Mouse (Mus musculus) large intestine, adult 2 months (tissue): ENCODE data around the gene Pip5kl1. TPM values are rescaled to one million over a fixed set of nuclear protein-coding genes. Genes with fewer than 3 reads are reported as not detected.

Experiments used
- DNase-seq: peaks from one replicate; pipeline ENCODE4 v3.0.0-alpha.2; 2012; ENCODE audit warnings: low read depth, low spot score
- WGBS: fragments of 180-500 bp; shearing (Covaris S2); methylation state at CpG from one replicate; pipeline ENCODE4 v1.1.7; 2018; 5-methylcytosine and 5-hydroxymethylcytosine counted together
- polyA plus RNA-seq: library from polyadenylated mRNA; depleted of rRNA; stranded (reverse); fragments of >200 nt; gene quantifications from 2 replicates; pipeline ENCODE4 v1.2.3, GENCODE M21; 2012

Gene Pip5kl1
- polyA plus RNA-seq, 1 experiment = 0.48 TPM

- WGBS = 31% methylated on average over 25 of the region's 30 CpGs
- DNase-seq = no peak
Observed at GRCm38 (mm10) chr2:32578146-32579046, 3.8 kb downstream of the Pip5kl1 start.

DNA sequence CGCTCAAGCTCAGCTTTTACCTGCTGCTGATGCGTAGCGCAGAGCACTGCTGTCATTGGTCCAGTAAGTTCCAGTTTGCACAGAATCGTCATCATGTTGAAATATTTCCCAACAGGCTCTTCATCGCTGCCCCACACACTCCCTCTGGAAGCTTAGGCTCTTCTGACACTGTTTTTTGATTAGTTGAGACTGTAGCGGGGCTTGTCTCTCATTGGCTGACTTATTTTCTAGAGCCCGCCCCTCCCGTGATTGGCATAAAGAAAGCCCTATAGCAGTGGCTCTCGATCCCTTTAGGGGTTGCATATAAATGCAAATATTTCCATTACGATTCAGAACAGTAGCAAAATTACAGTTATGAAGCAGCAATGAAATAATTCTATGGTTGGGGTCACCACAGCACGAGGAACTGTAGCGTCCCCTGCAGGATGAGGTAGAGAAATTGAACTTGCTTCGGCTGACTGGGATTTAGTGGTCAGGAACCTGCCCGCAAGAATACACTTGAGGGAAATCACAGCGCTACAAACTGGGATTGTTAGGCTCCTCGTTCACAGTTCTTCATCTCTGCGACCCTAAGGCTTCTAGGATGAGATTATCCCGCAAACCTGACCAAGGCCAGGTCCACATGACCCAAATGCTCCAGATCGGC is 7.0 kb downstream of the Pip5kl1 start:
- WGBS = 63% methylated on average over 19 of the region's 19 CpGs
- DNase-seq = no peak

- 15% methylated on average over 37 of the region's 37 CpGs for WGBS
- no peak for DNase-seq
Observed at GRCm38 (mm10) chr2:32582830-32583799, 8.5 kb downstream of the Pip5kl1 start.

GRCm38 (mm10) chr2:32585149-32585714 is 10.6 kb downstream of the Pip5kl1 start:
- WGBS = 90% methylated on average over 7 of the region's 7 CpGs
- no peak for DNase-seq

- no peak for DNase-seq
- WGBS = 1% methylated on average over 38 of the region's 38 CpGs
Observed at GRCm38 (mm10) chr2:32586871-32587351, 12.3 kb downstream of the Pip5kl1 start, which contains the start of gene St6galnac4. Gene St6galnac4 (plus strand): TSS chr2:32587095.

- WGBS = 29% methylated on average over 9 of the region's 9 CpGs
- no peak for DNase-seq
Observed at GRCm38 (mm10) chr2:32587731-32588321, 13.2 kb downstream of the Pip5kl1 start.

DNA sequence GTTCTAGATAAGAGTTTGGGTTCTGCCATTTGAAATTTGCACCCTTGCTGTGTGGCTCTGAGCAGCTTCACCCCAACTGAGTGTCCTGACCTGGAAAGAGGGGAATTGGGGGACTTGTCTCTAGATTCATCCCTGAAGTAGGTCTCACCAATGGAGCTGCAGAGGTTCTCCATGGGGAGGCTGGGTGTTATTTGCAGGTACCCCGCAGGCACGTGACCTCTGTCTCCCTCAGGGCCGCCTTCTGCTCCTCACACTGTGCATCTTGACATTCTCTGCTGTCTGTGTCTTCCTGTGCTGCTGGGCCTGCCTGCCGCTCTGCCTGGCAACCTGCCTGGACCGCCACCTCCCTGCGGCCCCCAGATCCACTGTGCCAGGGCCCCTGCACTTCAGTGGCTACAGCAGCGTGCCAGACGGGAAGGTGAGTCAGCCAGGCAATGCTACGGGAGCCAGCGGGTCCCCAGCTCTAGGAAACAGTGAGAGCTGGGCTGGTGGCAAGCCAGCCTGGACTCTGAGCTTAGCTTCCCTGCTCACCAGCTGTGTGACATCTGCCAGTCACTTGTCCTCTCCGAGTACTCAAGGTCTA is 14.7 kb downstream of the Pip5kl1 start:
- WGBS = 46% methylated on average over 11 of the region's 11 CpGs
- DNase-seq = no peak

DNA sequence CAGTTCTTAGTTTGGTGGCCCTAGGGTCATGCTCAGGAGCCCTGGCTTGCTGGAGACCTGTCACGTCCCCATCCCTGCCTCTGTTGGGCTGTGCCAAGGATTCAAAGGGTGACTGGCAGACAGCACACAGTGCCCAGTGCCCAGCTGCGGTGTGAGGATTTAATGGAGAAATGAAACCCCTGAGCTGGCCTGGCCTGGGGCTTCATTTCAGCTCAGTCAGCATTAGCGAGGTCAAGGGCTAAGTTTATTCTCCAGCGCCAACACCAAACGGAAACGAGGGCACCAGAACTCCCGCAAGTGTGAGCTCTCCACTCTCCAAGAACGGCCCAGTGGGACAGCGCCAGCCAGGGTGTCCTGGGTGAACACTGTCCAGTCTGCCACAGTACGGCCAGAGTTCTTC is 15.6 kb downstream of the Pip5kl1 start:
- 72% methylated on average over 10 of the region's 10 CpGs for WGBS

GRCm38 (mm10) chr2:32591249-32591648 is 16.7 kb downstream of the Pip5kl1 start:
- 42% methylated on average over 6 of the region's 6 CpGs for WGBS
- DNase-seq = no peak

More for the DNA sequence above, 15.6 kb downstream of the Pip5kl1 start:
- no peak for DNase-seq

DNA sequence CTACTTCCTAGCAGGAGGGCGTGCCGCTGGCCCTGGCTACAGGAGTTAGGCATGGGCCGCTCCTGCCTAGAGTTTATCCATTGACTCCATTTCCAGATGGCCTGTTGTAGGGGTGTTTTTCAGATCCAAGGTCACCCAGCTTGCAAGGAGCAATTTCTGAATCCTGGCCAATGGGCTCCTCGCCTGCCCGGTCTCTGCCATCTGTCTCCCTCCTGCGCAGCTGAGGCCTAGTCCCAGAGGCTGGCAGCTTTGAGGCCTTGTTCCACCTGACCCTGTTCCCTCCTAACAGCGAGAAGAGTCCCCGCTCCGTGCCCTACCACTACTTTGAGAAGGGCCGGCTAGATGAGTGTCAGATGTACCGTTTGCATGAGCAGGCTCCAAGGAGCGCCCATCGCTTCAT is 22.1 kb downstream of the Pip5kl1 start:
- 67% methylated on average over 13 of the region's 13 CpGs for WGBS
- no peak for DNase-seq

GRCm38 (mm10) chr2:32597248-32597647 is 22.7 kb downstream of the Pip5kl1 start:
- DNase-seq = no peak
- WGBS = 36% methylated on average over 5 of the region's 5 CpGs

DNA sequence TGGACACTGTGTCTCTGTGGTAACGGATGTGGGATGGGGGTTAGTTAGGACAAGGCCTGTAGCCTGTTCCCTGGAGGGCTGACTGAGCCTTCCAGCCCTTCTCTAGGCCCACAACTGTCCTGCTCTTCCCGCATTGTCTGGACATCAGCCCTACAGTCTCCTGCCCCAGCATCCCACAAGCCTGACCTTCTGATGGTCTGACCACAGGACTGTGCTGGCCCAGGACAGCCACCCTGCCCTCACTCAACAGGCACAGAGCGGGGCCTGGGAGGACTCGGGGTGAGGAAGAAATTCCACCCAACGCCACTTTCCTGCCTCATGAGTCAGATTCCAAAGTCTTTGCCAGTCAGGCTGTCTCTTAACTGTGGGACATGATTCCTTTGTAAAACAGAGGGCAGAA is 23.1 kb downstream of the Pip5kl1 start:
- 50% methylated on average over 5 of the region's 5 CpGs for WGBS
- DNase-seq = no peak

DNA sequence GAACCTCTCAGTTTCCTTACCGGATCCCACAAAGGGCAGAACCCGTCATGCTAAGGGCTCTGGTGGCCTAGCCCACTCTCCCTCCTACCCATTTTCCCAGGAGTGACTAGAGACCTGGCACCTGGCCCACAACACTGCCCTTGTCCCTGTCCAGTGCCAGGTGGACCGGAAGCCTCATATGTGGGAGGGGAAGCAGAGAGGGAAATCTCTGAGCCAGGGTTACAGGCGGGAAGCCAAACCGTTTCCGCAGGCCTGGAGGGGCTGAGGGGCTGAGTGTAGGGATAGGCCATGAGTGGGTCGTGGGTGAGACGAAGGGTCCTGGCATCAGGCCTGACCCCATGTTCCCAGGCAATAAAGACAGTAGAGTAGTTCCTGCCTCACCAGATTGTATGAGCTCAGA is 23.9 kb downstream of the Pip5kl1 start:
- 54% methylated on average over 8 of the region's 8 CpGs for WGBS
- no peak for DNase-seq

DNA sequence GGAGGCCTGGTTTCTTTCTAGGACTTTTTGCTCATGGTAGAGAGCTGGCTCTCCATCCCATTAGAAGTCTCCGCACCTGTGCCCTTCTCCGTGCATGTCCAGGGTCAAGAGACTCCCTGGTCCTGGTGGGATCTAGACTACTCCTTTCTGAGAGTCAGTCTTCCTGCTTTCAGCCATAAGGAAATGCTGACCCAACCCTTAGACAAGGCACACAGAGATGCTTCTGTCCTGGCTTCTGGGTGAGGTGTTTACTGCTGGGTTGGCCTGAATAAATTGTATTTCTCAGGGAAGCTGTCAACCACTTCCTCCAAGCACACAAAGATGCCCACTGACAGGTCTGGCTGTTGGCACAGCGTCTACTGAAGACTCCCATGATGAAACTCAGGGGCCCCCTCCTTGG is 24.8 kb downstream of the Pip5kl1 start, which contains the start of gene St6galnac6:
TSS of gene St6galnac6 (plus strand) at position 301 of the 400 bp plus-strand sequence.
- DNase-seq = no peak
- WGBS = 37% methylated on average over 3 of the region's 3 CpGs

- DNase-seq = no peak
Observed at GRCm38 (mm10) chr2:32601417-32602065, 26.9 kb downstream of the Pip5kl1 start.

GRCm38 (mm10) chr2:32602600-32603054 is 28.0 kb downstream of the Pip5kl1 start:
- WGBS = 1% methylated on average over 11 of the region's 11 CpGs
- no peak for DNase-seq

More at GRCm38 (mm10) chr2:32601417-32602065, 26.9 kb downstream of the Pip5kl1 start:
- WGBS = 20% methylated on average over 8 of the region's 8 CpGs

GRCm38 (mm10) chr2:32604631-32605030 is 30.0 kb downstream of the Pip5kl1 start:
- DNase-seq = no peak

More at GRCm38 (mm10) chr2:32604631-32605030, 30.0 kb downstream of the Pip5kl1 start:
- 54% methylated on average over 10 of the region's 10 CpGs for WGBS
